Mouse (Mus musculus): ENCODE measurements around the gene H2-DMa. TPM values are rescaled to one million over a fixed set of nuclear protein-coding genes. Genes with fewer than 3 reads are reported as not detected.
A peak's percentile ranks its signal among the peaks of the same experiment; 100 is the strongest.

The H2-DMa gene
- polyA plus RNA-seq, 1 experiment from 2014 or later: 19.8 TPM

DNA sequence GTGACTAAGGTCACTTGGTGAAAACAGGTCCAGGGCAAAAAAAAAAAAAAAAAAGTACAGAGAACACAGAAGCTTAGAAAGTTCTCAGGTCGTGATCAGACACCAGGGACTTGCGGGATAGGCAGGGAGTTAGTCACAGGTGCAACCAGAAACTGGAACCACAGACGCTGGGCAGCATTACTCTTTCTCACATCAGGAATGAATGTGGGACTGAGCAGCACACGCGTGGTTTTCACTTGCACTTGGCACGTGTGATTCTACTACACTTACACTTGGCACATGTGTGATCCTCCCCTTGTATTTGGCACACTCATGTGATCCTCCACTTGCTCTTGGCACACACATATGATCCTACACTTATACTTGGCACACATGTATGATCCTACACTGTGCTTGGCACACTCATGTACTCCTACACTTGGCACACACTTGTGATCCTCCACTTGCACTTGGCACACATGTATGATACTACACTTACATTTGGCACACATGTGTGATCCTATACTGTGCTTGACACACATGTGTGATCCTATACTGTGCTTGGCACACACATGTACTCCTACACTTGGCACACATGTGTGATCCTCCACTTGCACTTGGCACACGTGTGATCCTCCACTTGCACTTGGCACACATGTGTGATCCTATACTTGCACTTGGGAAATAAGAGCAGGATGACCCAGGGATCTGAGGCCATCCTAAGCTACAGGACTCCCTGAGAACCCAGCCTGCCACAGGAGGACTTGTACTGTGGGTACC lies 12.1 kb upstream of the H2-DMa start:
- Histone ChIP-seq H3K4me2 (no peak overlapping the region), H3K4me3 (no peak overlapping the region), H3K9me3 (no peaks in the 10 kb centered on the region), H3K4me1 (replicated peaks) (no peaks in the 10 kb centered on the region), H3K27me3 (no peaks in the 10 kb centered on the region), H3K27ac (replicated peaks) (no peak overlapping the region), H3K36me3 (peaks cover 23% of the 10 kb centered on the region), H3K9ac (no peak overlapping the region)
- WGBS: 87% methylated on average over 7 of the region's 7 CpGs
- 0 out of 2 replicates have a peak, but pooled peaks have one; percentile 38 for ATAC-seq (ENCODE audit: low FRiP score, low read depth)

DNA sequence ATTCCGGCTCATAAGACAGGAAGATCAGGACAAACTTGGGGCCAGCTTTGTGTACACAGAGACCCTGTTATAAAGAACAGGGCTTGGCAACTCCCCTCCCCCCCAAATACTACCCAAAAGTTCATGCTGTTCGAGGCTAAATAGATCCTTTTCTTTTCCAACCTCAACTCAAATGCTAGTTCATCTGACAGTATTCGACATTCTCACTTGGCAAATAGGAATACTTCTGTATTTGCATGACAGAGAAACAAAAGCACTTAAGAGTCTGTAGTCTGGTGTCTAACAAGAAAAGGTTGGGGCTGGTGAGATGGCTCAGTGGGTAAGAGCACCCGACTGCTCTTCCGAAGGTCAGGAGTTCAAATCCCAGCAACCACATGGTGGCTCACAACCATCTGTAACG lies 10.9 kb upstream of the H2-DMa start:
- Histone ChIP-seq H3K4me2 (no peak overlapping the region), H3K4me1 (replicated peaks) (no peaks in the 10 kb centered on the region), H3K9ac (no peak overlapping the region), H3K27me3 (no peaks in the 10 kb centered on the region), H3K36me3 (peaks cover 35% of the 10 kb centered on the region), H3K9me3 (no peaks in the 10 kb centered on the region), H3K27ac (replicated peaks) (no peak overlapping the region), H3K4me3 (no peak overlapping the region)
- ATAC-seq (ENCODE audit: low FRiP score, low read depth): no peak
- WGBS: 74% methylated on average over 6 of the region's 6 CpGs

DNA sequence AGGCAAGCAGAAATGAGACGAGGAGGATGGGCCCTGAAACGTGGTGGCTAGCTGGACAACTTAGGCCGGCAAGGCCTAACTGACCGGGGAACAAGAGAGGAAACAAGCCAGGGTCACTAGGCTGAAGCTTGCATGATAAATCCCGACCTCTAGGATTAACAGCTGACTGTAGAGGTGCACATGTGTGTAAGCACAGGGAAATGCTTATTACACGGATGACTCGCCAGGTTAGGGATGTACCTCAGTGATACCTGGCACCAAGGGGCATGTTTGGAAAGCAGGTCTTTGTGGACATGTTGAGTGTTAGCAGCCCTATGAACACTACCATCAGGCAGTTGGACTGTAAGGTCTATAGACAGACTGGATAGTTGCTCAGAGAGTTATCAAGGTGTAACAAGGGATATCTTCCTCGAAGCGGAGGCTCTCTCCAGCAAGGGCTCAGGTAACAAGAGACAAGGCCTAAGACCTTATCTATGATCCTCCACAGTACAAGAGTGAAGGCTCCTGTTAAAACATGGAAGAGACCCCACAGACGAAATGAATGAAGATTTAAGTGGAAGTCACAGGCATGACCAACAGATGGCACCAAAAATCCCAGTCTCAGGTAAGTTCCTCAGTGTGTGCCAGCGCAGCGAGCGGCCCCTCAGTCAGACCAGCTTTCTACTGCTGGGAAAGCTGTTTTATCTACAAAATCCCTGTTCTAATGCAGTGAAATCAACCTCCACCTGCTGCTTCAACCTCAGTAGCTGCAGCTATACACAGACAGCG lies 10.1 kb upstream of the H2-DMa start:
- no peak overlapping the region for H3K4me3 ChIP-seq
- H3K36me3 ChIP-seq: peaks cover 42% of the 10 kb centered on the region
- no peaks in the 10 kb centered on the region for H3K27me3 ChIP-seq
- H3K4me1 ChIP-seq (replicated peaks): no peaks in the 10 kb centered on the region
- H3K27ac ChIP-seq (replicated peaks): peak overlapping the region; percentile 12
- WGBS: 75% methylated on average over 14 of the region's 14 CpGs
- H3K9ac ChIP-seq: no peak overlapping the region
- no peak overlapping the region for H3K4me2 ChIP-seq
- ATAC-seq (ENCODE audit: low FRiP score, low read depth): peak; percentile 31; the same call in 1 of the 2 replicates
- H3K9me3 ChIP-seq: no peaks in the 10 kb centered on the region

DNA sequence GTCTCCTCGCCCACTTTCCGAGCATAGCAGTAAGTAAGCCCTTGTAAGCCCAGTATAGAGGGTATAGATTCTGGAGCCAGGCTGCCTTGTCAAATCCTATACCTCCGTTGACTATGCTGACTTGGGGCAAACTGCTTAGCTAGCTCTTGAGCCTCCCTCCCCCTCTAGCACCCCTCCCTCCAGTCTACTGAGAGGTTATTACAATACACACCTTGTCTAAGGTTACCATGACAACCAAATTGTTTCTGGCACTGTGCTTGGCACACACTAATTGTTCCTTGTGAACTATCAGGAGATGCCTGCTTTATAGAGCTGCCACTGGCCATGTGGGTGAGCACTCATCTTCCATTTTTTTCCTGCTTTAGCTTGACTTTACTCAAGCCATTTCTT lies 9.5 kb upstream of the H2-DMa start:
- Histone ChIP-seq H3K4me2 (no peak overlapping the region), H3K4me1 (replicated peaks) (0 out of 2 replicates have a peak, but pooled peaks cover 2% of the 10 kb centered on the region), H3K27ac (replicated peaks) (peak overlapping the region; percentile 12), H3K9ac (no peak overlapping the region), H3K27me3 (no peaks in the 10 kb centered on the region), H3K36me3 (peaks cover 48% of the 10 kb centered on the region), H3K4me3 (no peak overlapping the region), H3K9me3 (no peaks in the 10 kb centered on the region)
- WGBS: 80% methylated on average over 3 of the region's 3 CpGs
- peak; percentile 40; the same call in 1 of the 2 replicates for ATAC-seq (ENCODE audit: low FRiP score, low read depth)

DNA sequence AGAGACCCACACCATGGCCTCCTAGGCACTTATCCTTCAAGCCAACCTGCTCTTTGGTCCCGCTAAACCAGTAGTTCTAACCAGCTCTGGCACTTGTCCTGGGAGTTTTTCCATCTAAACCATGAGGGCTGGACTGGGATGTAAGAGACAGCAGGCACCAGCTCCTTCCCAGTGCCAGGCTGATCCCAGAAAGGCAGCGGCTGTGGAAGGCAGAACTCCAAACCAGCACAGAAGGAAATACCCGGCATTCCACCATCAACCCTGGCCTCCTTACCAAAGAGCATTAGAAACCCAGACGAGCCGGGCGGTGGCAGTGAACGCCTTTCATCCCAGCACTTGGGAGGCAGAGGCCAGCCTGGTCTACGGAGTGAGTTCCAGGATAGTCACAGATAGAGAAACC lies 9.0 kb upstream of the H2-DMa start:
- WGBS: 60% methylated on average over 8 of the region's 8 CpGs
- H3K36me3 ChIP-seq: peaks cover 53% of the 10 kb centered on the region
- no peak for ATAC-seq (ENCODE audit: low FRiP score, low read depth)

DNA sequence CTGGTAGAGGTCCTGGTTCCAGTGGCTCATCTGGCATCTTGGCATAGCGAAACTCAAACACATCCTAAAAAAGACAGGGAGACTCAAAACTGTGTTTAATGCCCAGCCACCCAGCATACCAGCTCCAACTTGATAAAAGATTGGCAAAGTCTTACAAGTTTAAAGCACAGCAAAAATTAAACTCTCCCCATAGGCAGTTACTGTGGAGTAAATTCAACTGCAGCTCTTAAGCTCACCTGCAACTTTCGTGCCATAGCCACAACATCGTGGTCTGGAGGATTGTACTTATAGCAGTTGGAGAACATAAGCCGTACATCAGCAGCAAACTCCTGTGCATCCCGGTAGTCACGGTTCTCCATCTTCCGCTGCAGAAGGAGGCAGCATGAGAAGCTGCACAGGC lies 5.2 kb upstream of the H2-DMa start:
- no peaks in the 10 kb centered on the region for H3K9me3 ChIP-seq
- H3K27me3 ChIP-seq: no peaks in the 10 kb centered on the region
- no peak overlapping the region for H3K4me2 ChIP-seq
- H3K9ac ChIP-seq: no peak overlapping the region
- ATAC-seq (ENCODE audit: low FRiP score, low read depth): no peak
- H3K4me1 ChIP-seq (replicated peaks): peaks cover 31% of the 10 kb centered on the region
- H3K4me3 ChIP-seq: no peak overlapping the region
- peaks cover 67% of the 10 kb centered on the region for H3K36me3 ChIP-seq
- 92% methylated on average over 7 of the region's 7 CpGs for WGBS
- H3K27ac ChIP-seq (replicated peaks): no peak overlapping the region

More for the DNA sequence above, 9.0 kb upstream of the H2-DMa start:
- Histone ChIP-seq H3K4me2 (no peak overlapping the region), H3K4me1 (replicated peaks) (peaks cover 6% of the 10 kb centered on the region; the same call in 1 of the 2 replicates), H3K9ac (no peak overlapping the region), H3K4me3 (no peak overlapping the region), H3K27ac (replicated peaks) (no peak overlapping the region), H3K9me3 (no peaks in the 10 kb centered on the region), H3K27me3 (no peaks in the 10 kb centered on the region)

DNA sequence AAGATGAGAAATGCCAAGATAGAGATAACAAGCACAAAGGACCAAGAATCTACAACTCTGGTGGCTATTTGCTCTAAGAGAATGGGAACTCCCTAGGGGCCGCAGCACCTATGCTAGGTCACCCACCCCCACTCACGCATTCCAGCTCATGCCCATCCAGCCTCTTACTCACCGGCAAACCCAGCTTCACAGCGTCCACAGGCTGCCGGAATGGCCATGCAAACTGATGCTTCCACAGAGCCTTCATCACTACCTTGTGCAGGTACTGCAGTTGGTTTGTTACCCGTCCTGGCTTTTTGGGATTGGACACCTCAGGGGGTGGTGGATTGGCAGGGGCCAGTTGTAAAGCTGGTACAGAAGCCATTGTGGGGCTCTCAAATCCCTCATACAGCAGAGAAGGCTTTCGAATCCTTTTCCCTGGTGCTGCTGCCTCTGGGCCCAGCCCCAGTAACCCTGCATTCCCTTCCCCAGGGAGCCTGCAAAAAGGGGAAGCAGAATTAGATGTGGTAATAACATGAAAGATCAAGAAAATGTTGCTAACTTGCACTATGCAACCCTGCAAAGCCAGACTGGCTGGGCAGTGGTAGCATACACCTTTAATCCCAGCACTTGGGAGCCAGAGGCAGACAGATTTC lies 2.5 kb upstream of the H2-DMa start:
- 31% methylated on average over 7 of the region's 7 CpGs for WGBS
- H3K36me3 ChIP-seq: peaks cover 50% of the 10 kb centered on the region
- H3K27ac ChIP-seq (replicated peaks): 0 out of 2 replicates have a peak overlapping the region, but pooled peaks have one; percentile 12
- H3K4me3 ChIP-seq: peak overlapping the region; percentile 70
- peak overlapping the region; percentile 83 for H3K9ac ChIP-seq
- H3K4me2 ChIP-seq: peak overlapping the region; percentile 88
- H3K9me3 ChIP-seq: no peaks in the 10 kb centered on the region
- H3K27me3 ChIP-seq: no peaks in the 10 kb centered on the region
- ATAC-seq (ENCODE audit: low FRiP score, low read depth): no peak
- H3K4me1 ChIP-seq (replicated peaks): peaks cover 31% of the 10 kb centered on the region

DNA sequence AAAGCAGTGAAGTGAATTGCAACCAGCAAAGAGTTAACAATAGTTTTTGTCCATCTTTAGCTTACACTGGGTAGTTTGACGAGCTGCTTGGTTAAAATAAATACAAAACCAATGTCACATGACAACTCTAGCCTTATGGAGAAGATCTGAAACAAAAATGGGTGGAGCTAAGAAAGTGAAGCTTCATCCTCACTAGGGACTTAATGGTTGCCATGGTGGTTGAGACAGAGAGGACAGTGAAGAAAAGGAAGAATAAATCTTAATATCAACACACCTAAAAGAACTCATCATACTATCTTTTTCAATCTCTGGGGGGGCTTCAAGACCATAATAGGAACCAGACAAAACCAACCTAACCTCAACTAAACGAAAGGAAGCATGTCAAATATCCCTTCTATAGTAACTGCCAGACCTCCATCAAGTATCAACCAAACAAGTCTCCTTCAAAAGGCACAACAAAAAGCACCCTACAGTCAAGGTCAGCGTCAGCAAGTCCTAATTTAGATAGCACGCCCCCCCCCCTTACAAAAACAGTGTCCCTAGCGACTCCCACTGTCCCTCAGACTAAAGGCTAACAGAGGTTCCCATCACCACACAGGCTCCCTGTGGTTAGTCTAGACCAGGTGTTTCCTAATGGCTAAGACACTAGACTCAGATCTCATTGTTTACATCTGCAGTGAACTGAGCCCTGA lies 1.8 kb upstream of the H2-DMa start:
- H3K4me2 ChIP-seq: peak overlapping the region; percentile 88
- H3K9me3 ChIP-seq: no peaks in the 10 kb centered on the region
- peak overlapping the region; percentile 70 for H3K4me3 ChIP-seq
- WGBS: 0% methylated on average over 5 of the region's 5 CpGs
- H3K9ac ChIP-seq: peak overlapping the region; percentile 83
- H3K4me1 ChIP-seq (replicated peaks): peaks cover 31% of the 10 kb centered on the region
- H3K36me3 ChIP-seq: peaks cover 43% of the 10 kb centered on the region
- H3K27me3 ChIP-seq: no peaks in the 10 kb centered on the region
- H3K27ac ChIP-seq (replicated peaks): peak overlapping the region; percentile 100
- no peak for ATAC-seq (ENCODE audit: low FRiP score, low read depth)

DNA sequence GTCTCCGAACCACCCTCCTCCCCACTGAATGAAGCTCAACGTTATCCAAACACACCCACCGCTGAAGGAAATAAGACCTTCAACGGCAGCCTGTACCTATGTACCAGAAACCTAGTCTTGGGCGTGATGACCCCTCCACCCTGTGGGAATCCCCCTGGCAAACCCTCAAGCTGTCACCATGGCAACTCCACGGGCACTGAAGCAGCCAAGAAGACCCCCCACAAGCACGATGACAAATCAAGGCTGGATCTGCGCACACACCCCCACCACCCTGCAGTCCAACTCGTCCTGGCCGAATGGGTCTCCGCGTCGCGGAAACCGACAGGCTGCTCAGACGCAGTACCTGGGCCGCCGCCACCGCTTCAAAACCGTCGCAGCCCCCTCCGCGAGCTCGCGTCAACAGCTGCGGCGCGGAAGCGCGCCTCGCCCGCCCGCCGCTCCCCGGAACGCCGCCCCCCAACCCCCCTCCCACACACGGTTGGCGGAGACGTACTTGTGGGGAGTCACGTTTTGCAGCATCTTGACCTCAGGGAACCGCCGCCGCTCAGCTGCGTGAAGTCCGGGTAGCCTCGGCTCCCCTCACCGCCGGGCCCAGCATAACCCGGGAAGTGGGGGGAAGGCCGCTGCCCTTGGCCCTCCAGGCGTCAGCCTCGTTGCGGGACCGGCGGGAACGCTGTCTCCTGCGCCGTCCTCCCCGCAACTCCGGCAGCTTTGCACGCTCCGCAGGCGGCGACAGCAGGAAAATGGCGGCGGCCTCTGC lies 1.0 kb upstream of the H2-DMa start:
- WGBS: under 1% methylated on average over 63 of the region's 67 CpGs
- no peaks in the 10 kb centered on the region for H3K27me3 ChIP-seq
- H3K4me3 ChIP-seq: peak overlapping the region; percentile 70
- peak overlapping the region; percentile 83 for H3K9ac ChIP-seq
- no peaks in the 10 kb centered on the region for H3K9me3 ChIP-seq
- ATAC-seq (ENCODE audit: low FRiP score, low read depth): no peak
- H3K4me1 ChIP-seq (replicated peaks): peaks cover 34% of the 10 kb centered on the region
- H3K4me2 ChIP-seq: peak overlapping the region; percentile 88
- peaks cover 36% of the 10 kb centered on the region for H3K36me3 ChIP-seq
- peak overlapping the region; percentile 100 for H3K27ac ChIP-seq (replicated peaks)

DNA sequence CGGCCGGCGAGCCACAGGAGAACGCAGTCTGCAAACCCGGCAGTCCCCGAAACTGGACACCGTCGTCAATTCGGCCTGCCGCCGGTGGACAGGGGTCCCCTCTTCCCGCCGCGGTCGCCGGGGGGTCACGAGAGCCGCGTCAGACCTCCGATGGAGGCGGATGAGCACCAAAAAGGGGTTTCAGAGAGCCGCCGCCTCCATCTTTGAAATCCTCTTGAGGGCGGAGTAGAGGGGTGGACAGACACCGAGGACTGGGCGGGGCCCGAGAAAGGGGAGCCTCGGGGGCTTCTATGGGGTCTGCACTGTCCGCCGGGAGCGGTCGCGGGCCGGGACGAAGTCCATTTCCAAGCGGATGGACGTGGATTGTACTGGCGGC lies 480 bp upstream of the H2-DMa start:
- Histone ChIP-seq H3K4me1 (replicated peaks) (peaks cover 39% of the 10 kb centered on the region), H3K4me3 (peak overlapping the region; percentile 70), H3K27ac (replicated peaks) (peak overlapping the region; percentile 100), H3K27me3 (no peaks in the 10 kb centered on the region), H3K36me3 (peaks cover 30% of the 10 kb centered on the region), H3K9me3 (no peaks in the 10 kb centered on the region), H3K9ac (peak overlapping the region; percentile 83), H3K4me2 (peak overlapping the region; percentile 88)
- ATAC-seq (ENCODE audit: low FRiP score, low read depth): no peak
- WGBS: under 1% methylated on average over 38 of the region's 38 CpGs

DNA sequence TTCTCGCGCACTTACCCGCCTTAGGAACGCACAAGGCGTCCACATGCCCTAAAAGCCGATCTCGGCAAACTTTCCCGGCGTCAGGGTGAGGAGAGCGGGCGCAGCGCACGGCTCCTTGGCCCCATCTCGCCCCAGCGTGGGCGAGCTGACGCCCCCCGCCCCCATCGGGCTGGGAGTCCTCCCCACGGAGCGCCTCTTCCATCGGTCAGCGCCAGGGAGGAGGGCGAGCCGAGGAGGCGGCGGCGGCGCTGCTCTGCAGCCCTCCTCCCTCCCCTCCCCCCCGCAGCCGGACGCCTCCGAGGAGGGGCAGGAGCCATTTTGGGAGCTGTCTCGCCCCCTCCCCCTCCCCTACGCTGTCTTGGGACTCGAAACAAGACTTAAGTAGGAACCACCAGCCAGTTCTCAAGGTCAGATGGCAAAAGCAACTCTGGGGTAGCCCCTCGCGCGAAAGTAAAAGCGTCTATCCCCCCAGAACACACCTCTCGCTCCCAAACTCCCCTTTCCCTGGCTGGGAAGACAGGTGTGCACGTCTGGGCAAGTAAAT lies 911 bp downstream of the H2-DMa start:
- 0 out of 2 replicates have a peak, but pooled peaks have one; percentile 2 for ATAC-seq (ENCODE audit: low FRiP score, low read depth)
- H3K9me3 ChIP-seq: no peaks in the 10 kb centered on the region
- no peaks in the 10 kb centered on the region for H3K27me3 ChIP-seq
- WGBS: under 1% methylated on average over 40 of the region's 42 CpGs
- H3K27ac ChIP-seq (replicated peaks): peak overlapping the region; percentile 100
- peaks cover 45% of the 10 kb centered on the region for H3K4me1 ChIP-seq (replicated peaks)
- peak overlapping the region; percentile 88 for H3K4me2 ChIP-seq
- peak overlapping the region; percentile 93 for H3K9ac ChIP-seq
- peak overlapping the region; percentile 70 for H3K4me3 ChIP-seq
- peaks cover 16% of the 10 kb centered on the region for H3K36me3 ChIP-seq
